Mouse (Mus musculus) fibroblast of lung, adult 2 months (primary cell): ENCODE results near the gene Slc7a11.

Experiments used
- DNase-seq: peaks from one replicate; pipeline ENCODE4 v3.0.0-alpha.2; 2011; ENCODE audit warnings: low read depth

Gene Slc7a11

DNA sequence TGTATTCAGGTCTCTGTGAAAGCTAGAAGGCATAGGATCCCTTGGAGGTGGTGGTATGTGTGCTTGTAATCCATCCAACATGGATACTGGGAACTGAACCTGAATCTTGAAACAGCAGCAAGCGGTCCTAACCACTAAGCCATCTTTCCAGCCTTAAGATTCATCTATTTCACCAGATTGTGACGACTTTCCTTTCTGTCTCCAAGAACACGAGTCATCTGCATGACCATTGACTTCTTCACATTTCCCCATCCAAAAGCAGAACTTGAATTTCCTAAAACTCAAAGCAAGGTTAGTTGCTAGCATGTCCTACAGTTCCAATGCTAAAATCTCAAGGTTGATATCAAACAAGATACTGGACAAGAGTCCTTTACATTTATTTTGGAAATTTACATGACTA lies 37.5 kb downstream of the Slc7a11 start:
- no peak for DNase-seq

DNA sequence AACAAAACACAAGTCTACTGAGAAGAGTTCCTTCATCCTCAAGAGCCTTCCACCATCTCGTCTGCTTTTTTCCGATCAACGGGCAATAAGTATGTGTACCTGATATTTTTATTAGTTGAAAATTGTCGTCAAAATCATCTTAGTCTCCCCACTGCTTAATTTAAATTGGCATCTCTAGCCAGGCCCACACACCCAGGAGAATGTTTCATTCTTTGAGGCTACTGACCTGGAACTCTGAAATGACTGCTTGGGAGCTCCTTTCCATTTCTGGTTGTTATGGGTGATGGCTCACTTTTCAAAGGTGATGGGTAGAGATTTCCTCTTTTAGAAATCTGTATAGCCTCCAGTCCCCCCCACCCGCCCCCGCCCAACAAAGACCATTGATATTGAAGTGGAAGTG lies 54.6 kb downstream of the Slc7a11 start:
- DNase-seq: no peak

DNA sequence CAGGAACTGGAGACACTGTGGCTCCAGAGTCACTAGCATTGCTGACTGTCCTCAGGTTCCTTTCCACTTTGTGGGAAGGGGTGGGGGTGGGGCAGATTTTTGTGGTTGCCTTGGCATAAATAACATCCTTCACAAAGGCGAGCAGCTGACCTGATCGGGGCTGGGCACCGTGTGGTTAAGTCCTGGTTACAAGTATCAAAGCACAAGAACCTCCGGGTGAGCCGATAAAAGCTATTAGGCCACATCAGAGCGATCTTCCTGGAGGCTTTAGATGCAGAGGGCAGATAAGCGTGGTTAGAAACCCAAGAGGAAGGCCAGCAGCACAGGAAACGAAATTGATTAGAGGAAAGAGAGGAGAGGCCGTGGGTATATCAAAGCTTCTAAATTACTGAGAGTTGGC lies 55.1 kb downstream of the Slc7a11 start:
- DNase-seq: no peak

DNA sequence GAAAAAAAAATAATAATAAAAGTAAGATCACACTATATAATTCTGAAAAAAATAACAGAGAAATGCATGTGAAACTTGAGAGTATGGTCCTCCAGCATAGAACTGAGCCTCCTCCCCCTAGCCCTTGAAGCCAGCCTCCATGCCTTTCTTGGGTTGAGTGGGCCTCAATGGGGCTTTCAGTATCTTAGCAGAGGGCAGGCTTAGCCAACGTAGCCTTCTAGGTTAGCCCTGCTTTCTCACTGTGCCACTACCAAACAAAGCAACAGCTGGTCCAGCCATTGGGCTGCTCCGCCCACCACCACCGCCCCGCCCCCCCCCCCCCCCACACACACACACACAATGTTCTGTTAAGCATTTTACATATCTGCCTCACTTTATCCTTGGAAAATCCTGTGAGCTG lies 56.1 kb downstream of the Slc7a11 start:
- DNase-seq: no peak

DNA sequence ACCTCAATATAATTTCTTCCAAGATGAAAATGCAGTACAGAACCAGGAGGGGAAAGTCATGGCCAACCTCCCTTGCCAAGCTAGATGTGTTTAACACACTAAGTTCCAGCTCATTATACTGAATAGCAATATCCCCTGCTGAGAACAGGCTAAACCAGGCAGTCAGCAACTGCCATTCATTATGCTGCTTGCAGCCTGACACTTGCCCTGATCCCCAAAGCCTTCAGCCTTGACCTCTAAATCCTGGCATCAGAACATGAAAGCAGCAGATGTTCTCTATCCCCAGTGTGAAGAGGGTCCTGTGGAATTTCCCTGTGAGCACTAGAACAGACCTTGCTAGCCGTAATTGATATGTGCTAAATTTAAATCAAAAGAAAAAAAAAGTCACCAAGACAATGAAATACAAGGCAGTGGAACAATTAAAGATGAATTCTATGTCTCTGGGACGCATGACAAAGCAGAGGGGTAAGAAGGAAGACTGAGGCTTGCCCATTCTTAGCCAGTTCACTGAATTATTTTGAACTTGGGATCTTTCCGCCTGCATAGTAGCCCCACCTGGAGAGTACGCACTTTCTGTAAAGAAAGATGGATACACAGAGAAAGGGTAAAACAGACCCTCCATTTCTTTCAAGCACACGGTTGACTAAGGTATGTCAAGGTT lies 56.7 kb downstream of the Slc7a11 start:
- no peak for DNase-seq

DNA sequence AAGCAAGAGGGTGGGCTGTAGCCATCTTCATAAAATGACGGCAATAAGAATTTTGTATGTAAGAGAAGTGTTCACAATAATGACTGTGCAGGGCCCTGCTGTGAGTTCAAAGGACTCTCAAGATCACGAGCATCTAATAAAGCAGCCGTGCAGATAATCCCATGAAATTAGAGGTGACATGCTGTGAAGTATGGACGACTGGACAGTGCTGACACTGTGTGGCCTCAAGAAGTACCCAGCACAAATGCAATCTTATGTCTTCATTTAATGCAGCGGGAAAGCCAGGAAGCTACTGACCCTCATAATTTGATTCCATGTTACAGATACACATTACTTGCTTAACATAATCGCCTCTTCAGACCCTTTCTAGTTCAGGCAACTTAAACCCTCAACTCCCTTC lies 57.3 kb downstream of the Slc7a11 start:
- DNase-seq: no peak

DNA sequence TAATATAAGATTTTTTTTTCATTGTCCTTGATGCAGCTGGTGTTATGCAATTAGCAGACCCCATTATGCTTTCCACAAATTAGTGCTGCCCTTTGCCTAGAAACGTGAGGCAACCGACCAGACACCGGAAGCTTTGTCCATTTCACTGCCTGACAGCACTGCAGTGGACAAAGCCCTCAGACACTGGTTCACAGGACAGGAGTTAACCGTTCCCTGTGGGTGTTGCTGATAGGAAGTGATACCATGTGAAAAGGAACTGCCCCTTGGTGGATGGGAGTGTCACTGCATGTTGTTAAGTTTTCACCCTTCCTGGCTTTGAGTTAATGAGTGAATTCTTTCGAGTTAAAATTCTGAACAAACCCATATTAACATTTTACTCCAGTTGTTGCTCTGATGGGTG lies 60.7 kb downstream of the Slc7a11 start:
- DNase-seq: no peak

DNA sequence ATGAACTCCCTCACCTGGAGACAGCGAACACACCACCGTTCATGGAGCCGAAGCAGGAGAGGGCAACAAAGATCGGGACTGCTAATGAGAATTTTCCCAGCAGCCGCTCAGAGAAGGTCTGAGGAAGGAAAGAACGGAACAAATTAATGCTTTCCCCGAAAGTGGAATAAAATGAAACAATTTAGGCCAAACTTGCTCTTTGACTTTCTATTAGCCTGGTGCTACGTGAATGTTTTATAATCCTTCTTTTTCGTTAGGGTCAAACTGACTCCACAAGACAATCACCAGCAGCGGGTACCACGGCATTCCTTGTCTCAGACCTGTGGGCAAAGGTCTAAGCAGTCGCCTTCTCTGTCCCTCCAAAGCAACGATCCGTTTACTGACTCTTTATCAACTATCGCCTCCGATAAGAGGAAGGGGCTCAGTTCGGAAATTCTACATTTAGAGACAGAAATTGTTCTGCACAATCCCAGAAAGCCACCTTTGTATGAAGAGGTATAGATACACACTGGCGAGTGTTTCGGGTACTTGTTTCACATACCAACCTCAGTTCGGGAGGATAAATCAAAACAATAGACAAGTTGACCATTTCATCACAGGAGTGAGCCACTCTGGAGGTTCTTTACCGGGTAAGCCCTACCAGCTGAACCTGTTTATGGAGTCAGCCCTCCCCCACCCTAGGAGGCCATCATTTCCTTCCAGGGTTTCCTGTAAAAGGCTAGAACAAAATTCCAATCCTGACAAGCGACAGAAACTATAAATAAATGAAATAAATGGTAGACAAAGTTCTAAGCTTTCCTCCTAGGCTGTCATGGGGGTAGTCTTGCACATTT lies 61.3 kb downstream of the Slc7a11 start:
- DNase-seq: no peak

DNA sequence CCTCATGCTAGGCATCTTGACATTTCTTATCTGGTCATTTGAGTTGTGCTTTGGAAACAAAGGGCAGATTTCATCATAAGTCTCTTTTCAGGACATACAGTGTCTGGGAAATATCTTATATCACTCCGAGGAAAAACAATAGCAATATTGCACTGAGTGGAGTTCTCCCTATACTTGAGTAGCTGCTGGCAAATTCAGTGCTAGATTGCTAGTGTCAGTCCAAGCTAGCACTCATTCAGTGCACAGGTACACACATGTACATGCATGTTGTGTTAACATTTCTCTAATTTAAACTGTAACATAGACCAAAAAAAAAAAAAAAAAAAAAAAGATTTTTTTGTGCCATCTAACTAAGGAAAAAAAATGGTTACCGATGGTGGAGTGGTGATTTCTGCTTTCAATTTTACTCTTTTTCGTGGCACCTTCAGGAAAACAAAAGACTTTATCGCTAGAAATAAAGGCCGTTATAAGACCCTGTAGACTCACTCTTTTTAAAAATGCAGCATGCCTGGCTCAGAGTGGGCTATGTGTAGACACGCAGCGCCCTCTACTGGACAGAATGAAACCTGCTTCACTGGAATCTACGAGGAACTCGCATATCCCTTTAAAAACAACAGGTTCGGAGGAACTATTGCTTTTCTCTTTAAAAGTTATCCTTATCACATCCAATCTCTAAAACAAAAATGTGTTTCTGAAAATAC lies 62.1 kb downstream of the Slc7a11 start:
- DNase-seq: peak; percentile 35

DNA sequence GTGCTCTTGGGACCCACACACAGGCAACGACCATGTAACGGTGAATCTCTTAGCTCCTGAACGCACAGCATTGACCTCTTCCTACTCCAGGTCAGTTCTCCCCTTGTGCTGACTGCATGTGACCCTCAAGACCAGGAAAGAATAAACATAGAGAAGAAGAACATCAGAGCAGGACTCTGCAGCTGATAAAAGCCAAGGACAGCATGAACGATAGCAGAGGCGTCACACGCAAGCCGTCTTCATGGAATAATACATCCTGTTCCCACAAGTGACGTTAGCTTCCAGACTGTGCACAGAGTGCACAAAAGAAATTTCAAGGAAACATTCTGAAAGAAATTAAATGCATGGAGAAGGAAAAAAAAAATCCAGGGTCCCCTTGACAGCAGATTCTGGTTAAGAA lies 63.5 kb downstream of the Slc7a11 start:
- DNase-seq: no peak

DNA sequence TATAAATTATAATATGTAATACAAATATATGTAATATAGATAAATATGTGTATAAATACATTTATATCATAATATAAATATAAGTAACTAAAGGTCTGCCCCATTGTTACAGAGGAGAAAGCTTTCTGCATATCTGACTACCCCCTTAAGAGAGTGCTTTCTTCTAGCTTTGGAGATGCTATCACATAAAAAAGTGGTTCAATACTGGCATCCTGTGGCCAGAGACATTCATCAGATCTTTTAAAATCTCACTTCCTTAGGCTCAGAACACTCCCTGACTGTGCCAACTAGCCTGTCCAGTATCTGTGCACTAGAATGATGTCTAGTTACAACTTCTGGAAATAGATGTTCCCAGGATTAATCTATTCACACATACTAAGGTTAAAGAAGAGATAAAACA lies 67.9 kb downstream of the Slc7a11 start:
- no peak for DNase-seq

DNA sequence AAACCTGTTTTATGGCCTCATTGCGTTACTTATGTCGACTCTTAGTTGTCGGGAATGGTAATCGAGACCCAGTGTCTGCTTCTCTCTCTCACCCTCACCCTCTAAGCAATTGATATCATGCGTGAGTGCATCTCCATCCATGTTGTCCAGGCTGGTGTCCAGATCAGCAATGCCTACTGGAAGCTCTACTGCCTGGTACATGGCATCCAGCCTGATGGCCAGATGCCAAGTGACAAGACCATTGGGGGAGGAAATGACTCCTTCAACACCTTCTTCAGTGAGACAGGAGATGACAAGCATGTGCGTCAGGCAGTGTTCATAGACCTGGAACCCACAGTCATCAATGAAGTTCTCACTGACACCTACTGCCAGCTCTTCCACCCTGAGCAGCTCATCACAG lies 73.6 kb downstream of the Slc7a11 start:
- no peak for DNase-seq

DNA sequence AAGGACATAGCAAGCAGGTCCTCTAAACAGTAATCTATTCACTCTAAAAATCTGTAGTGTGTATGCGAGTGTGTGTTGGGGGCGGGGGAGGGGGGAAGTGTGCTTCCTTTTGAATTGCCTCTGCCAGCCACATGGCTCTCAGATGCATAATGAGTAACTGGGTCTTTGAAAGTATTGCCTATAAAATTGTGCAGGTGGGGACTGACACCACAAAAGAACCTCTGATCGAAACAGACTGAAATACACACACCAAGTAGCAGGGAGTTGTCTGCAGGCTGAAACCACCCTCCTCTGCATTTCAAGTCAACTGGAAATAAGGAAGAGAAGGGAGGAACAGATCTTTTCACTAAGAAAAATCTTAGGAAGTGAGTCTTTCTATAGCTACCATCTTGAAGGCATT lies 76.2 kb downstream of the Slc7a11 start:
- DNase-seq: no peak

DNA sequence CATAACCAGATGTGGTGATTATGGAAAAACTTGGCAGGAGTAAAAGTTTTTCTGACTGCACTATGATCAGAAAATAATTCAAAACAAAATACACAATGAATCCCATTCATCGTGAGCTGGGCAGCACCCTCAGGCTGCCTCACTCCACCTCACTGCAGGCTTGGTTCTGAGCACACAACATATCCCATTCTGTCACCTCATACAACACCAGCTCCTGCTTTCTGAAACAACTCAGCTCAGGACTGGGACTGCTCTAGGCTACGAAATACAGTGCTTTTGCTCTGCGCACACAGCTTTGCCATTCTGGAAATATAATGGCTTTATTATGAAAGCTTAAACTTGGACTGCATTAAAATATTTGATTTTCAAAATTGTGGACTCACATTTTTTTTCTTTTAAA lies 79.8 kb downstream of the Slc7a11 start:
- DNase-seq: peak; percentile 18

DNA sequence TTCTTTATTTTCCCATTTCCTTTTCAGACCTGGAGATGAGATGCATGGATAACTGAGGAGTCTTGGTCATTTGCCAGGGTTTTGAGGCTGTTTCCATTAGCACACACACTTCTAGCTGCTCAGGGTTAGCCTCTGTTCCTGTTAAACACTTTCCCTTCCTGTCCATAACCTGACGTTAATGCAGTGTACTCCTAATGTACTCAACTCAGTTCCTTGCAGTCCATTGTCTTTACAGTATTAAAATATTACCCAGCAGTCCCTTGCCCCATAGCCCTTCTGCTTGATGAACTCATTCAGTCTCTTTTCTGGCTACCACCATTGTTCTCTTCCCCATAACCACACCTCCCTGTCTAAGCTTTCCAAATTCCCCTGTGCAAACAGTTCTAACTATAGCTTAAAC lies 96.3 kb downstream of the Slc7a11 start:
- no peak for DNase-seq

DNA sequence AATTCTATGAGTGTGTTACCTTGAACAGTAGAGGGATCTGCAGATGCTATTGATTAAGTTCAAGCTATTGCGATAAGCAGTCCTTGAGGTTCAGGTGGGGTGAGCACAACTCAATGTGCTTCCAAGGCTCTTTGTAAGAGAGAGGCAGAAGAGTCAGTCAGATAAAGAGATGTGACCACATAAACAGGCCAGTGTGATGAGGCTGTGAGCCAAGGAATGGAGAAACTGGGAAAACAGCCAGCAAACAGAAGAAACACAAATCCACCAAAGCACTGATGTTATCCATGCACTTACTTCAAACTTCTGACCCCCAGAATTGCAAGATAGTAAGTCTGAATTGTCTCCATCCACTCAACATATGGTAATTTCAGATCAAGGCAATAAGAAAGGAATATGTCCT lies 99.0 kb downstream of the Slc7a11 start:
- DNase-seq: no peak

DNA sequence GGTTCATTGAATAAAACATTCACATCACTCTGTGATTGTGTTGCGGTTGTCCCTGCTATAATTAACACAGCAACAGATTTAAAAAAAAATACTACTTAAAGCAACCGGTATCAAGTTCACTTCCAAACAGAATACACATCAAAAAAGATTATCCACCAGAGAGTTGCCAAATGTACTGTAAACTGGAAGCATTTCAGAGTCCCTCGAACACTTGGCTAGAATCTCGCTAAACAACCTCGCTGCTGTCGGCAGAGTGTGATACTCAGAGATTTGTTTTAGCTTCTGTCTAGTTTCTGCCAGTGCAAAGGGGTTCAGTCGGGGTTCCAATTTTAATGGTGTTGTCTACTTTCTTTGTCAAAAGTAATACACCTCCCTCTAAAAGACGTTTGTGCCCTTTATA lies 118.9 kb downstream of the Slc7a11 start:
- DNase-seq: no peak

DNA sequence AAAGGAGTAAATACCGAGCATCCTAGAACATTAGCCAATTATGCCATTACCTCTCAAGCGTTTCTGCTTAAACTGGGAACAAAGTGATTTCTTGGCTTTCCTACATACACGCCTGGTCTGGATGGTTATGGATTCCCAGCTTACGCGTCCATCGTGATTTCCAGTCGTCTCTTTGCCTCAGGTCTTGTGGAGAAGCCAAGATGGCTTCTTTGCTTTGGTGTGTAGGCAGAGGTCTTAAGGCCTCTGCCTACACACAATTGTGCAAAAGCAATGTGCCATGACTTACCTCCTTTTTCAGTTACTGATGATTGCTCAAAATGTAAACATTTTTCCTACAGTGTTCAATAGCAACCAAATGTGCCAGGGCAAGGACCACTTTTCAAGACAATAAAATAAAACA lies 119.5 kb downstream of the Slc7a11 start:
- no peak for DNase-seq

DNA sequence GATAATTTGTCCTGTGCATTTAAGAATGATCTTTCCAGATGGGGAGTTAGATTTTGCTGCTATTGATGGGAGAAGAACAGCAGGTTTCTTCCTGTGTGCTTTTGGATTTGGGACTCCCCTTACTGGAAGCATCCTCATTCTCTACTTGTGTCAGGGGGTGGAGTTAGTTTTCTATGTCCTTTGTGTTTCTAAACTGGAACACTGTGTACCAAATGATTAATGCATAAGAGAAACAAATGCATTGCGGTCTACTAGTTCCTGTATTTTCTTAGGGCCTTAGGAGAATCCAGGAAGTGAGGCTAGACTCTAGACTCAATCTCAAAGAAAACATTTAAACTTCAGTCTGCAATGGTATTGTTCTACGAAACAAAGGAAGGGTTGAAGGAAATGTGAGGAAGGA lies 122.6 kb downstream of the Slc7a11 start:
- DNase-seq: no peak

DNA sequence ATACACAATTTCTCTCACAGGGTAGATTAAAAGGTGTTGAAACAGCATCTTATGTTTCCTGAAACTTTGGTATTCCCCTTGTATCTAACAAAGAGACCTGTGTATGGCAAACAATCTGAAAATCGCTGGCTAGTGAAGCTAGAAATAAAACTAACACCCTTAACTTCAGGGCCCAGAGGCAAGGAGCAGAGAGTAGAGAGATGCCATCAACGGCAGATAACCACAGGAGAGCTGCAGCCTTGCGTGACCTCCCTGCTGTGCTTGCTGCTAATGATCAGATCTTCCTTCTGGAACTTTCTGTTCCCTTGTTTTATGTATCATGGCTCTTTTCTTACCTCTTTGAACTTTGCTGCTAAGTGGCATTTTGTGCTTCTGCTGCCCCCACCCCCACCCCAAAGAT lies 125.3 kb downstream of the Slc7a11 start:
- no peak for DNase-seq

DNA sequence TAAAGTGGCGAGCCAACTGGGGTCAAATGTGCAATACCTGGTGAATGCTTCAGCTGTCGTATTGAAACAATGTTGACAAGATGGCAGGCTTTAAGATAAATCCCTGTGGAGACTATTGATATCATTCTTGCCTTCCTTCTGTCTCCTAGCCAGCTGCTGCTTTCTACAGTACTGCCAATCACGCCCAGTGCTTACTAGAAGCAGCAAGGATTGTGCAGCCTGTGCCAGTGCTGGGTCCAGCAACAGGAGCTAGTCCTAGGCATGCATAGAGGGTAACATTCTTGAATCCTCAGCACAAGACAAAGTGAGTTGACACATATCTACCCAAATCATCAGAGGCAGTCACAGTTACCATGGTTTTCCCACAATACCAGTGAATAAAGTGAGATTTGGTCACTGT lies 129.6 kb downstream of the Slc7a11 start:
- DNase-seq: no peak

DNA sequence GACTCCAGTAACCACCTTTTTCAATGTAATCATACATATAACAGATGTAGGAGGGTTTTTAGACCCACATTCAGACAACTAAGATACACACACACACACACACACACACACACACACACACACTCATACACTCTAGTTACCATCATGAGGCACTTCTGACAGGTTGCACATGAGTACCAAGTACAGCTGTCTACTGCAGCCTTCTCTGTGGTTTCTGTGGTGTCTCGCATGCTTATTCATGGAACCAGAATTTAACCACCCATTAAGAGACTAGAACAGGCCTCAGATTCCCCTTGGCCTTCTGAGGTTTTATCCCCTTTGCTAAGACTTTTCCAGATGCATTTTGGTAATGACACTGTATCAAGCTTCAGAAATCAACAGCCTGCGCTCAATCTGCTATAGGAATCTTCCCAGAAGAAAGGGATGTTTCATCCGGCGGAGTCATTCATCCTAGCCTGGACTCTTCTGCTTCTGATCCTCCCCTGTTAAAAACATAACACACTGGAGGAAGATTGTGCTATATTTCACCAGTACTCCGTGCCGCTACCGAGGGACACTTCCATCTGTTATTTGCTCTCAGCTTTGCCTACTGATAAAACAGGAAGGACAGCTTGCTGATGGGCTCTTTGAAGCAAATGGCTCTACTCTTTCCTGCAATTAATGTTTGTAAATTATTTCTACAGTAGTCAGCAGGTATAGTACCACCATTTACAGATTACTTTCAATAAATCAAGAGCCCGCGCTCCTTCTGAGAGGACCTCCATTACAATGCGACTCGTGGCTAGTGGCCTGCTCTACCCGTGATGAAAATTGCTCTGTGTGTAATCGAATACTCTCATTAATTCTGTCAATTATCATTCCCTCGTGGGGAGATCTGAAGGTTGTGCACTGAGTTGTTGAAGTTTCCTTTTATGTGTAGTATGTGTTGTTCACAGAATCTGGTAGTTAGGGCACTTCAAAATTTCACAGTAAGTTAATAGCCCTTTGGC lies 135.8 kb downstream of the Slc7a11 start:
- DNase-seq: no peak
